Mouse (Mus musculus) embryonic fibroblast, embryonic 13.5 days (primary cell): Measurements from ENCODE around the gene Chn2.

Experiments used
- CTCF ChIP-seq: IDR thresholded peaks from 2 replicates; pipeline ENCODE4 v1.5.1; 2011; ENCODE audit warnings: mild to moderate bottlenecking, control low read depth, low read length, moderate library complexity, borderline replicate concordance; ENCODE audit not compliant: insufficient read depth
- POLR2A ChIP-seq: IDR thresholded peaks from 2 replicates; pipeline ENCODE4 v1.6.1; 2011; ENCODE audit warnings: low read depth, mild to moderate bottlenecking, control low read depth, low read length, moderate library complexity

GRCm38 (mm10) chr6:54206221-54206738 lies 166.9 kb downstream of the Chn2 start:
- TF ChIP-seq CTCF (no peak), POLR2A (no peak)
